Mouse (Mus musculus): ENCODE results near the gene Cers2. TPM values are rescaled to one million over a fixed set of nuclear protein-coding genes. Genes with fewer than 3 reads are reported as not detected.

Cers2 gene
- polyA plus RNA-seq, 1 experiment from 2014 or later, result 96.7 TPM

GRCm38 (mm10) chr3:95312623-95313022 is 2.0 kb upstream of the Cers2 start:
- H3K9me3 ChIP-seq, result no peaks in the 10 kb centered on the region
- no peak overlapping the region for H3K4me2 ChIP-seq
- H3K4me3 ChIP-seq, result no peak overlapping the region
- H3K4me1 ChIP-seq (replicated peaks), result peaks cover 27% of the 10 kb centered on the region
- no peaks in the 10 kb centered on the region for H3K27me3 ChIP-seq
- H3K27ac ChIP-seq (replicated peaks), result no peak overlapping the region
- WGBS, result 83% methylated on average over 6 of the region's 6 CpGs
- no peak overlapping the region for H3K9ac ChIP-seq
- H3K36me3 ChIP-seq, result no peaks in the 10 kb centered on the region
- no peak for ATAC-seq (ENCODE audit: low read depth)

- Histone ChIP-seq H3K4me1 (replicated peaks) (peaks cover 33% of the 10 kb centered on the region), H3K4me2 (no peak overlapping the region), H3K27ac (replicated peaks) (no peak overlapping the region), H3K27me3 (no peaks in the 10 kb centered on the region), H3K36me3 (no peaks in the 10 kb centered on the region), H3K9ac (no peak overlapping the region), H3K4me3 (no peak overlapping the region), H3K9me3 (no peaks in the 10 kb centered on the region)
- WGBS, result 38% methylated on average over 7 of the region's 7 CpGs
- no peak for ATAC-seq (ENCODE audit: low read depth)
Observed at GRCm38 (mm10) chr3:95313476-95313875, 1.1 kb upstream of the Cers2 start.

- Histone ChIP-seq H3K36me3 (no peaks in the 10 kb centered on the region), H3K27me3 (no peaks in the 10 kb centered on the region), H3K27ac (replicated peaks) (0 out of 2 replicates have a peak overlapping the region, but pooled peaks have one; percentile 92), H3K9ac (0 out of 2 replicates have a peak overlapping the region, but pooled peaks have one; percentile 98), H3K4me1 (replicated peaks) (peaks cover 39% of the 10 kb centered on the region), H3K4me2 (peak overlapping the region; percentile 81), H3K4me3 (peak overlapping the region; percentile 88), H3K9me3 (no peaks in the 10 kb centered on the region)
- WGBS, result 62% methylated on average over 6 of the region's 6 CpGs
- no peak for ATAC-seq (ENCODE audit: low read depth)
Observed at GRCm38 (mm10) chr3:95314075-95314474, 516 bp upstream of the Cers2 start.

- peak overlapping the region; percentile 88 for H3K4me3 ChIP-seq
- H3K27me3 ChIP-seq, result no peaks in the 10 kb centered on the region
- no peaks in the 10 kb centered on the region for H3K9me3 ChIP-seq
- H3K27ac ChIP-seq (replicated peaks), result peak overlapping the region; percentile 92
- peak overlapping the region; percentile 98 for H3K9ac ChIP-seq
- peaks cover 42% of the 10 kb centered on the region for H3K4me1 ChIP-seq (replicated peaks)
- ATAC-seq (ENCODE audit: low read depth), result peak; percentile 94
- peaks cover 6% of the 10 kb centered on the region; the same call in 1 of the 2 replicates for H3K36me3 ChIP-seq
- under 1% methylated on average over 69 of the region's 71 CpGs for whole genome bisulfite sequencing
- peak overlapping the region; percentile 81 for H3K4me2 ChIP-seq
Observed at GRCm38 (mm10) chr3:95315094-95315843, 678 bp downstream of the Cers2 start.

DNA sequence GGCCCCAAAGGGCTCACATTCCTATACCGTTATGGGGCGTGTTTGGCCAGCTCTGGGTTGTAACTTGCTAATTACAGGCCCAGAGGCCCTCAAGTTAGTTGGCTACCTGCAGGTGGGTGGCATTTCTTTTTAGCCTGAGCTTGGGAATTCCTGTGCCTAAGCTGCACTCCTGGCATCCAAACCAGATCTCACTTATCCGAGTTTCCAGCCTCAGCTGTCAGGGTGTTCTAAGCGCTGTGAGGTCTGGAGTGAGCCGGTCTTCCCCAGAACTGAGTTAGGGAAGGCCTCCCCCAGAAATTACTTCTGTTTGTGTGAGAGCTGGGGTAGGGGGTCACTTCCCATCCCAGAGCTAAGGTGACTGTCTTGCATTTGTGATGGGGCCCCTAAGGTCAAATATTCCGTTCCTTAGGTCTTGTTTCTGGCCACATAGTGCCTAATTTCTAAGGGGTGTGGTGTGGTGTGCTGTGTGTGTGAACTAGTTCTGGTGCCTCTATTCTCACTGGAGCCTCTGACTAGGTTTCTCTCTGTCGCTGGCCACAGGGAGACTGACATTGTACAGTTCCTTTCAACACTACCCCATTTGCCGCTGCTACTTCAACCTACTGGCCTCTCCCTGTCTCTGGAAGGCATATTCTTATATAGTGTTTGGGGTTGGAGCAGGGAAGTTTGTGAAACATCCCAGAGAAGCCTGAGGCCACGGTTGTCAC is 1.4 kb downstream of the Cers2 start:
- Histone ChIP-seq H3K4me3 (peak overlapping the region; percentile 88), H3K36me3 (peaks cover 13% of the 10 kb centered on the region), H3K27ac (replicated peaks) (peak overlapping the region; percentile 92), H3K4me2 (peak overlapping the region; percentile 81), H3K9ac (peak overlapping the region; percentile 98), H3K27me3 (no peaks in the 10 kb centered on the region), H3K4me1 (replicated peaks) (peaks cover 42% of the 10 kb centered on the region), H3K9me3 (no peaks in the 10 kb centered on the region)
- 15% methylated on average over 9 of the region's 9 CpGs for WGBS
- no peak for ATAC-seq (ENCODE audit: low read depth)

DNA sequence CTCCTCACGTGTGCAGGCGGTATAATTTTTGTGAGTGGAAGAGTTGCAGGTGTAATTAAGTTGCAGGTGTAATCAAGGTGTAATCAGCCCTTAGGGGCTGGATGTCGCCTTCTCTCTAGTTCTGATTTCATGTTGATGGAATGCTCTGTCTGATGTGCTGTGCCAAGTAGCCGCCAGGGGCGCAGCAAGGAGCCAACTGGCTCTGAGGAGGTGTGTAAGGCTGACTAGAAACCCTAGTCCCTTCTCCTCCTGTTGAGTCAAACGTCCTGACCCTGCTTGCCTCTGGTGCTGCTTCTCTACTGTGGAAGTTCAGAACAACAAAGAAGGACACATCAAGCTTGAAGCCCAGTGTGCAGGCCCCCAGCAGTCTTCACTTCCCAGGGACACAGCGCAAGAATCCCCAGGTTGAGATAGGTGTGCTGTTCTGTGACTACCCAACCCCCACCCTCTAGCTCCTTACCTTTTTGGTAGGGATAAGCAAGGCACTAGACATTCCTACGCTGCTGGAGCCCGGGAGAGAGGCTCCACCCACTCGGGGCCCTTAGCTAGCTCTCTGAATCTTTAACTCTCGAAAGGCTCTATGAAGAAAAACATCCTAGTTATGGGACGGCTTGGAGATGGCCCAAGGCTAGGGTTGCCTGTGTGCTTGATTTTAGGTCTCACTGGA is 3.0 kb downstream of the Cers2 start:
- H3K9me3 ChIP-seq, result no peaks in the 10 kb centered on the region
- WGBS, result 22% methylated on average over 12 of the region's 12 CpGs
- peaks cover 29% of the 10 kb centered on the region for H3K36me3 ChIP-seq
- H3K4me1 ChIP-seq (replicated peaks), result peaks cover 42% of the 10 kb centered on the region
- H3K27me3 ChIP-seq, result no peaks in the 10 kb centered on the region
- no peak overlapping the region for H3K27ac ChIP-seq (replicated peaks)
- 0 out of 2 replicates have a peak overlapping the region, but pooled peaks have one; percentile 1 for H3K9ac ChIP-seq
- no peak for ATAC-seq (ENCODE audit: low read depth)
- H3K4me2 ChIP-seq, result peak overlapping the region; percentile 24
- no peak overlapping the region for H3K4me3 ChIP-seq

GRCm38 (mm10) chr3:95318548-95318947 is 4.0 kb downstream of the Cers2 start:
- no peak for ATAC-seq (ENCODE audit: low read depth)
- 50% methylated on average over 6 of the region's 6 CpGs for WGBS
- H3K4me3 ChIP-seq, result no peak overlapping the region

GRCm38 (mm10) chr3:95319110-95319509 is 4.5 kb downstream of the Cers2 start:
- peaks cover 41% of the 10 kb centered on the region for H3K4me1 ChIP-seq (replicated peaks)
- no peak overlapping the region for H3K4me3 ChIP-seq
- H3K4me2 ChIP-seq, result no peak overlapping the region
- 71% methylated on average over 2 of the region's 2 CpGs for WGBS
- no peaks in the 10 kb centered on the region for H3K27me3 ChIP-seq
- no peak for ATAC-seq (ENCODE audit: low read depth)
- no peak overlapping the region for H3K9ac ChIP-seq
- no peak overlapping the region for H3K27ac ChIP-seq (replicated peaks)
- peaks cover 45% of the 10 kb centered on the region for H3K36me3 ChIP-seq
- H3K9me3 ChIP-seq, result no peaks in the 10 kb centered on the region

More at GRCm38 (mm10) chr3:95318548-95318947, 4.0 kb downstream of the Cers2 start:
- no peaks in the 10 kb centered on the region for H3K27me3 ChIP-seq
- no peak overlapping the region for H3K27ac ChIP-seq (replicated peaks)
- peaks cover 42% of the 10 kb centered on the region for H3K4me1 ChIP-seq (replicated peaks)
- H3K9me3 ChIP-seq, result no peaks in the 10 kb centered on the region
- peaks cover 39% of the 10 kb centered on the region for H3K36me3 ChIP-seq
- H3K9ac ChIP-seq, result no peak overlapping the region
- no peak overlapping the region for H3K4me2 ChIP-seq

DNA sequence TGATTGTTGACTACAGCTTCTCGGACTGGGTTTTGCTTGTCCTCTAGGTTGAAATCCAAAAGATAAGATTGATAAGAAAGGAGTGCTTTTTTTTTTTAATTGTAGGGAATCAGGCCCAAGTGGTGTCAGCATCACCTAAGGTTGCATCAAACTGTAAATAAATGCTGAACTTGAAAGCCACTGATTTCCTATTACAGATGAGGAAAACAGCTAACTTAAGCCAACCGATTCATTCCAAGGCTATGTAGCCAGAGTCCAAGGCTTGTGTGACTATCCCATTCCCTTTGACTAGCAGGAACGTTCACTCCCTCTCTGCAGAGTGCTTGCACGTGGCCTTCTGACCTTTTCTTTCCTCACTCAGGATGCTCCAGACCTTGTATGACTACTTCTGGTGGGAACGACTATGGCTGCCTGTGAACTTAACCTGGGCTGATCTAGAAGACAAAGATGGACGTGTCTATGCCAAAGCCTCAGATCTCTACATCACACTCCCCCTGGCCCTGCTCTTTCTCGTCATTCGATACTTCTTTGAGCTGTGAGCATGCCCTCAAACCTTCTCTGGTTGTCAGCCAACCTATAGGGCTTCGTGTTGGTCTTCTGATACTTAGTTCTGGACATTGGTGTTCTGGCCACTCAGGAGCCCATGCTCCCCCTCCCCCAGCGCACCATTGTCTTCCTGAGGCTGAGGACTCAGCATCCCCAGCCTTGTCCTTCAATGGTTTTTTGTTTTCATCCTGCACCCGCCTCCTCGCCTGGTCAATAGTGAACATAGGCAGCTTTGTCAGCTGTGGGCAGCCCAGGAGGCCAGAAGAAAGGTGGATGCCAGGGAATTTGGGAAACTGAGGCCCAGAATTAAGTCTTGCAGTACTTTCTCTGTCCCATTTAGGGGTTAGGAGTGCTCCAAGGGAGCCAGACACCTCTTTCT is 5.4 kb downstream of the Cers2 start:
- Histone ChIP-seq H3K9me3 (no peaks in the 10 kb centered on the region), H3K4me3 (no peak overlapping the region), H3K4me2 (no peak overlapping the region), H3K4me1 (replicated peaks) (peaks cover 34% of the 10 kb centered on the region), H3K36me3 (peaks cover 53% of the 10 kb centered on the region), H3K27ac (replicated peaks) (no peak overlapping the region), H3K9ac (no peak overlapping the region), H3K27me3 (no peaks in the 10 kb centered on the region)
- ATAC-seq (ENCODE audit: low read depth), result no peak
- 76% methylated on average over 12 of the region's 12 CpGs for WGBS

- peaks cover 10% of the 10 kb centered on the region for H3K4me1 ChIP-seq (replicated peaks)
- WGBS, result 93% methylated on average over 3 of the region's 3 CpGs
- no peaks in the 10 kb centered on the region for H3K9me3 ChIP-seq
- H3K4me2 ChIP-seq, result no peak overlapping the region
- no peak overlapping the region for H3K27ac ChIP-seq (replicated peaks)
- H3K4me3 ChIP-seq, result no peak overlapping the region
- H3K27me3 ChIP-seq, result no peaks in the 10 kb centered on the region
- peaks cover 88% of the 10 kb centered on the region for H3K36me3 ChIP-seq
- no peak overlapping the region for H3K9ac ChIP-seq
- ATAC-seq (ENCODE audit: low read depth), result no peak
Observed at GRCm38 (mm10) chr3:95323429-95323828, 8.8 kb downstream of the Cers2 start.

- H3K36me3 ChIP-seq, result peaks cover 98% of the 10 kb centered on the region
- WGBS, result 96% methylated on average over 6 of the region's 6 CpGs
- ATAC-seq (ENCODE audit: low read depth), result no peak
- H3K27ac ChIP-seq (replicated peaks), result no peak overlapping the region
- H3K4me3 ChIP-seq, result no peak overlapping the region
- H3K9ac ChIP-seq, result no peak overlapping the region
- no peak overlapping the region for H3K4me2 ChIP-seq
- no peaks in the 10 kb centered on the region for H3K9me3 ChIP-seq
- no peaks in the 10 kb centered on the region; the same call in 1 of the 2 replicates for H3K4me1 ChIP-seq (replicated peaks)
- no peaks in the 10 kb centered on the region for H3K27me3 ChIP-seq
Observed at GRCm38 (mm10) chr3:95324454-95325144, 10.0 kb downstream of the Cers2 start.
